ENCODE assay signal across 1 mouse cellular context in genomic region chr4:153951150-153951549, GRCm38 (mm10).
TF ChIP-seq lines count a peak whose summit lies in the region.

No protein-coding gene starts in this region.

TF ChIP-seq in CH12.LX, 34 proteins besides CTCF, POLR2A, EP300 and RAD21 (continued from another document):
- TF ChIP-seq MYC (IDR thresholded peaks at IDR 0.05; ENCODE audit: low read depth, low read length) = peak; percentile 32; the same call in 1 of the 2 replicates
- TF ChIP-seq PAX5 (IDR thresholded peaks at IDR 0.05; ENCODE audit: low read length) = no peak
- no peak for TF ChIP-seq USF2 (conservative IDR thresholded peaks at IDR 0.05; ENCODE audit: low read depth, low read length)
TF ChIP-seq in CH12.LX: peak in this region for 2.
